22 mouse cellular contexts compared by ENCODE assay signal in genomic region chr6:33968746-33969145, GRCm38 (mm10).
DNase-seq lines count a peak whose midpoint lies in the region; ATAC-seq lines count a peak whose summit lies in the region.
"Had no signal": no experiment of that assay in that cellular context is flagged by ENCODE, and none has a peak within 500 bp of the region (broad histone marks: within the 10 kb centered on the region; RNA-seq: fewer than 3 reads in every experiment).

No protein-coding gene starts in this region.

- H3K36me3 ChIP-seq in kidney, embryonic 16.5 days (ENCODE audit: insufficient read depth, low read length), result no peaks in the 10 kb centered on the region
- H3K36me3 ChIP-seq: forebrain, embryonic 10.5 days; hindbrain, embryonic 15.5 days had no signal

- H3K4me3 ChIP-seq in kidney, embryonic 16.5 days (ENCODE audit: low read length), result no peak overlapping the region
- H3K4me3 ChIP-seq: forebrain, embryonic 10.5 days; forebrain, embryonic 13.5 days; hindbrain, embryonic 12.5 days; hindbrain, embryonic 15.5 days had no signal

- ATAC-seq in cerebellum, adult (ENCODE audit: insufficient number of reproducible peaks, low FRiP score, low TSS enrichment), result no peak
- ATAC-seq in kidney, embryonic 16.5 days (ENCODE audit: low FRiP score, low TSS enrichment), result no peak
- ATAC-seq: forebrain, embryonic 13.5 days; forebrain, embryonic 16.5 days; intestine, postnatal 0 days; Patski had no signal

- H3K4me1 ChIP-seq in kidney, embryonic 16.5 days (ENCODE audit: insufficient read depth, low read length), result no peaks in the 10 kb centered on the region
- H3K4me1 ChIP-seq: hindbrain, embryonic 12.5 days had no signal

- 60% methylated on average over 2 of the region's 2 CpGs for WGBS in kidney, embryonic 16.5 days

- H3K9ac ChIP-seq in kidney, embryonic 16.5 days (replicated peaks; ENCODE audit: low read length), result no peak overlapping the region
- H3K9ac ChIP-seq: forebrain, embryonic 13.5 days; hindbrain, embryonic 12.5 days; hindbrain, embryonic 15.5 days had no signal

- H3K9me3 ChIP-seq in kidney, embryonic 16.5 days (ENCODE audit: low read length), result no peaks in the 10 kb centered on the region
- H3K9me3 ChIP-seq: forebrain, embryonic 10.5 days; forebrain, embryonic 13.5 days; G1E; hindbrain, embryonic 12.5 days; hindbrain, embryonic 15.5 days had no signal

- H3K27ac ChIP-seq in kidney, embryonic 16.5 days (ENCODE audit: low read length), result no peak overlapping the region
- H3K27ac ChIP-seq: forebrain, embryonic 10.5 days; forebrain, embryonic 13.5 days; hindbrain, embryonic 12.5 days; hindbrain, embryonic 15.5 days had no signal

- H3K27me3 ChIP-seq in kidney, embryonic 16.5 days (ENCODE audit: insufficient read depth, low read length), result no peaks in the 10 kb centered on the region
- H3K27me3 ChIP-seq: CH12.LX; forebrain, embryonic 13.5 days; hindbrain, embryonic 12.5 days; hindbrain, embryonic 15.5 days; Patski had no signal

- H3K4me2 ChIP-seq in kidney, embryonic 16.5 days (replicated peaks; ENCODE audit: low read depth, low read length), result no peak overlapping the region
- H3K4me2 ChIP-seq: forebrain, embryonic 13.5 days; heart, embryonic 11.5 days; hindbrain, embryonic 12.5 days; hindbrain, embryonic 15.5 days had no signal

- DNase-seq in cerebellum, adult 18-20 months, result peak; percentile 21 to 26
- DNase-seq in heart, adult 11 months, result peak; percentile 64
- no peak for DNase-seq in heart, adult 18-20 months
- DNase-seq in cerebellum, postnatal 14 days, result peak; percentile 37 to 39
- DNase-seq in spleen, adult 18-20 months, result no peak
- DNase-seq: adrenal gland, postnatal 10 days; adrenal gland, postnatal 36 days; B cell, adult 2 months; gastrocnemius, postnatal 25 days; kidney, adult 2 months had no signal

Comparison
In these comparisons a context has a peak if more than half of its experiments do, and no peak if none do; other contexts are left out.
1. DNase-seq: peak in cerebellum, adult 18-20 months (2 of 2), heart, adult 11 months (single experiment) and cerebellum, postnatal 14 days (2 of 2); none in heart, adult 18-20 months (0 of 2) and spleen, adult 18-20 months (0 of 2).